Mouse (Mus musculus): ENCODE measurements around the gene Trpm2. TPM values are rescaled to one million over a fixed set of nuclear protein-coding genes. Genes with fewer than 3 reads are reported as not detected.

Gene Trpm2
- total RNA-seq, 2 experiments from 2014 or later = 0.07 to 0.26 TPM

GRCm38 (mm10) chr10:77902894-77903715 is 67.3 kb downstream of the Trpm2 start:
- DNase-seq (ENCODE audit: low spot score) = no peak

- no peak for DNase-seq (ENCODE audit: low spot score)
Observed at GRCm38 (mm10) chr10:77902211-77902893, 68.0 kb downstream of the Trpm2 start, which contains the start of gene Lrrc3. TSS of gene Lrrc3 (minus strand) at chr10:77902536.

- DNase-seq (ENCODE audit: low spot score) = no peak
Observed at GRCm38 (mm10) chr10:77901871-77902210, 68.5 kb downstream of the Trpm2 start.

DNA sequence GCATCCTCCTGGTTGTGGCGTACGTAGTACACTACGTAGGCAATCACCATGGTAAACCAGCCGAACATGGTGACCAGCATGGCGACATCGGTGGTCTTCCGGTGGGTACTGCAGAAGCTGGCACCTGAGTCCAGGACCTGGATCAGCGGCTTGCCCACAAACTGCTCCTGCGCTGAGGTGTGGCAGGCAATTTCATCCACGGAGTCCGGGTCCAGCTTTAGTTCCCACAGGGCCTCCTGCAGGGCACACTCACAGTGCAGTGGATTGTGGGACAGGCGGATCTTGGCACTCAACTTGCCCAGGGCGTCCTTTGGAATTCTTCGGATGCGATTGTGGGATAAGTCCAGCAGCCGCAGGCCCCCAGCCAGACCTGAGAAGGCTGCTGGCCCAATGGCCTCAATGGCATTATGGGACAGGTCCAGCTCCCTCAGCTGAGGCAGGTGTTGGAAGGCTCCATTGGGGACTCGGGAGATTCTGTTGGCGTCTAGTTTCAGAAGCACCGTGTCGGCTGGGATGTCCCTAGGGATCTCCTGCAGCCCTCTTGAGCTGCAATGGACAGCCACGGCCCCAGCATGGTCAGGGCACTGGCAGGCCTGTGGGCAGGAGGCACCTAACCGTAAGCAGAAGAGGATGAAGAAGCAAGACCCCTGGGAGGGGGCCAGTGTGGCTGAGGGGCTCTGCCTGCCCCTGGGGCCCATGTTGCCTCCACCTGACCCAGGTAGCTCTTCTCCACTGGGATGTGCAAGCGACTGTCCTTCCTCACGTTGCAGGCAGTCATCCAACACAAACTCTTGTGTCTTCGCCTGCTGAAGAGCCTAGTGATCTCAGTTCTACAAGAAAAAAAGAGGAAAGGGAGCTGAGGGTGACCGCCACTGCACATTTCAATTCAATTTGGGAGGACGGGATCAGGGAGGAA is 69.2 kb downstream of the Trpm2 start:
- no peak for DNase-seq (ENCODE audit: low spot score)

- DNase-seq (ENCODE audit: low spot score) = no peak
Observed at GRCm38 (mm10) chr10:77900126-77900525, 70.2 kb downstream of the Trpm2 start.

DNA sequence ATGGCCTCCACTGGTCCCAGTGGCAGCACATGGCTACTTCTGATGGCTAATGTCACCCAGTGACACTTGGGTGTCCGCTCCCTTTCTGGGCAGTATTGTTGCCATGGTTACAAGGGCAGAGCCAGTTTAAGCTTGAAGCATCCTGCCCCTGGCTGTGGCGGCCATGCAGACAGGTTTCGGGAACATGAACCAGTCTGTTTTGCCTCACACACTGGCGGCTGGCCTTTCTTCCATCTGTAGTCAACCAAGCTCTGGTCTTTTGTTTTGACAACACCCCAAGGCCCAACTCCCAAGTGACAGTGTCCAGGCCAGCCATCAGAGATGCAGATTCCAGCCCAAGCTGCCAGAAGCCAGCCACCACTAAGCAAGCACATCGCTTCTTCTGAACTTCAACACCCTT is 74.8 kb downstream of the Trpm2 start:
- no peak for DNase-seq (ENCODE audit: low spot score)

DNA sequence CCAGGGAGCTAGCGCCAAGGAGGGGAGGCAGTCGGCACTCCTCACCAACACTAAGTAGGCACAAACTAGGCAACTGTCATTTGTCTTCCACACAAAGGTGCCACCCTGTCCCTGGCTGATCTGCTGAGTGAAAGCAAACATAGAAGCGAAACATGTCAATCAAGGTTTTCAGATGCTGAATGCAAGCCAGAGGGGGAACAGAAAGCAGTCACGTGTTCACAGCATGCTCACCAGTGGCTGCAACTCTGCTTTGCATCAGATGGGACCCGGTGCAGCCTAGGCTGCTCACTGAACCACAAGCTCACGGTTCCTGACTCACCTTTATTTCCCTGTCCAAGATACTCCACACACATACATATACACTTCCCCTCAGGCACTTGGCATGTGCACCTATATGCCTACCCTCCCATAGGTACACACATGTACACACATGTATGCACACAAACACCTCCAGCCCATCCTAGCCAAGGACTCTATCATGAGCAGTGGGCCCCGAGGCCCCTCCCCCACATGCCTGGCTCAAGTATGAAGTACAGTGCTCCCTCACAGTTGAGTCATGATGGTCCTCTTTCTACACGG is 79.3 kb downstream of the Trpm2 start:
- no peak for DNase-seq (ENCODE audit: low spot score)

DNA sequence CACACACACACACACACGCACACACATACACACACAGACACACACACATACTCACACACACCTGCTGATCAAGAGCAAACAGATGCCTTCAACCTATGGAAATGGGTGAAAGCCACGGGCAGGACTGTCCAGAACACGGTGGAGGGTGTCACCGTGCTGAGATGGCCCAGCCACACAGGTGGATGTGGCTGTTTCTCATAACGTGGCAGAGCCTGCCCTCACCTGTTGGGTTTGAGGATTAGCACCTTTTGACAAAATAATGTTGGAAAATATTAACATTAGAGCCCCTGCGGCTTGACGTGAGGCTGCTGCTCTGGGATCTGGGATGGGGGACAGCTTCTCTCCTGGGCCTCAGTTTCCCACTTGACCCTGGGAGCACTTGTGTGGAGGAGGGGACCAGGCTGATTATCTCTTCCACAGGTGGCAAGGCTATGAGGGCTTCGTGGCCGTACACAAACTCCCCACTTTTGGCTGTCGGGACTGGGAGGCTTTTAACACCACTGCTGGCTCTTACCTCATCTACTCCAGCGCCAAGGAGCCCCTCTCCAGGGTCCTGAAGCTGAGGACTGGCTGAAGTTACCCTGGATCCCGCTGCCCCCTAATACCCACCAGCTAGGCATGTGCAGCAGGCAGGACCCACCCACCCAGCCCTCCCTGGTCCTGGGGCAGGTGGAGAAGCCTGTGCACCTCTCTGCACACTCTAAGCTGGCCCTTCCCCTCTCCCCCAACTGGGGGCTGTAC is 84.2 kb downstream of the Trpm2 start:
- DNase-seq (ENCODE audit: low spot score) = no peak

DNA sequence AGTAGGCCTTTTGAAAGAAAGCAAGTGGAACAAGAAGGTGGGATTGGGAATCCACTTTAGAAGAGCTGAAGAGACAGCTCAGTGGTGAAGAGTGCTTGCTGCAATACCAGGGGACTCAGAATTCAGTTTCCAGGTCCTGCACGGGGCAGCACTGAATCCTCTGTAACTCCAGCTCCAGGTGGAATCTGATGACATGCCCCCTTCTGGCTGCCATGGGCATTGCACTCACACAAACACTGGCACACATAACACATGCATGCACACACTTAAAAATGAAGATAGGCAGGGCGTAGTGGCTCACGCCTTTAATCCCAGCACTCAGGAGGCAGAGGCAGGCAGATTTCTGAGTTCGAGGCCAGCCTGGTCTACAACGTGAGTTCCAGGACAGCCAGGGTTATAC is 87.8 kb downstream of the Trpm2 start:
- no peak for DNase-seq (ENCODE audit: low spot score)

- DNase-seq (ENCODE audit: low spot score) = no peak
Observed at GRCm38 (mm10) chr10:77880305-77880704, 90.1 kb downstream of the Trpm2 start.

- no peak for DNase-seq (ENCODE audit: low spot score)
Observed at GRCm38 (mm10) chr10:77878985-77879384, 91.4 kb downstream of the Trpm2 start.

- no peak for DNase-seq (ENCODE audit: low spot score)
Observed at GRCm38 (mm10) chr10:77869651-77870050, 100.7 kb downstream of the Trpm2 start.

GRCm38 (mm10) chr10:77867546-77867945 is 102.8 kb downstream of the Trpm2 start:
- no peak for DNase-seq (ENCODE audit: low spot score)

GRCm38 (mm10) chr10:77864762-77865143 is 105.6 kb downstream of the Trpm2 start:
- no peak for DNase-seq (ENCODE audit: low spot score)

- DNase-seq (ENCODE audit: low spot score) = no peak
Observed at GRCm38 (mm10) chr10:77864067-77864761, 106.1 kb downstream of the Trpm2 start.

DNA sequence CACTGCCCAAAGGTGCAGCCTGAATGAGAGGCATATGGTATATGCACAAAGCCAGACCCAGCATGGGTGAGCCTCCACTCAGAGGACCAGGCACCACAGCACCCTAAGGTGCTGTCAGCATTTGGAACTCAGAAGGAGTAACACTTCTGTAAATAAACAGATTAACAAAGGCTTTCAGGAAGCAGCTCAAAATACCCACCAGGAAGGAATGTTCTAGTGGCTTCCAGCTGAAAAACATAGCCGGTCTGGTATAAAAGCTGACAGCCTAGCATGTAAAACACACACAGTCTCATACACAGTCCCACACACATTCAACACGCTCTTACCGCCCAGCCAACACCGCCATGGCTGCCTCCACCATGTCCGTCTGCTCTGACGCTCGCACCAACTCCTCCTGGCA is 108.7 kb downstream of the Trpm2 start, which contains the start of gene Gm3285:
Gm3285 (plus strand) TSS at position 301 of the 400 bp plus-strand sequence.
- DNase-seq (ENCODE audit: low spot score) = no peak

Data from gastrocnemius, adult 18-20 months (tissue).